ENCODE assay signal across 9 mouse cellular contexts in the genomic region with DNA sequence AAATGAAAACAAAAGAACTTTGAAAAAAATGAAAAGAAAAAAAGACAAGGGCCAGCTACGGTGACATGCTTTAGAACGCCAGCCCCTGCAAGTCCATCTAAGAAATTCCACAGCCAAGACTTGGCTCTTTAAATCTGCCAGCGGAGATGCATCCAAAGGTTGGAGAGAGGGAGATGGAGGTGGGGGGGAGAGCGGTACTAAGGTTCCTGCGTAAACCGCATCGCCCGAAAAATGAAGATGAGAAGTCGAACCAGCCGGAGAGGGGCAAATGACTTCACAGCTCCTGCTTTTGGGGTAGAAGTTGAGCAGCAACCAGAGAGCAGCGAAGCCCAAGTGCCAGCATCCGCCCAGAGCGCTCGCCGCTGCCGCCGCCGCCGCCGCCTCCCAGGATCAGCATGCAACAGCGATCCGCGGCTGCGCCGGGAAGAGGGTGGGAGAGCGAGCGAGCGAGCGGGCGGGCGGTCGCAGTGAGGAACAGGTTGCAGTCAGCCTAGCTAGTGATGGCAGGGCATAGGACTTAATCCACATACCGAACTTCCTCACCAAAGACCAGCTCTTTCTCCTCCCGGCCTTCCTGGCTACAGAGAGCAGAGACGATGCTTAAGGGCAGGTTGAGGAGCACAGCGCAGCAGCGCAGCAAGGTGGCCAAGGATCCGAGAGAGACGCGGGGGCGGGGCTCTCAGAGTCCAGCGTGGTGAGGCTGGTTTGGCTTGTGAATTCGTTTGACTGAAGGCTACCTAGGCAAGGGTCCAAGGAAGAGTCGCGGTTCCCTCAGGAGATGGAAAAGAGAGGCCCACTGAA.
DNase-seq lines count a peak whose midpoint lies in the region; ATAC-seq and TF ChIP-seq lines count a peak whose summit lies in the region.
"Had no signal": no experiment of that assay in that cellular context is flagged by ENCODE, and none has a peak within 500 bp of the region (broad histone marks: within the 10 kb centered on the region; RNA-seq: fewer than 3 reads in every experiment).

No protein-coding gene starts in this region.

- H3K4me2 ChIP-seq in forebrain, embryonic 16.5 days (ENCODE audit: low read length), result peak overlapping the region; percentile 82
- H3K4me2 ChIP-seq in midbrain, embryonic 16.5 days (ENCODE audit: low read length), result peak overlapping the region; percentile 80

- H3K36me3 ChIP-seq in testis, adult 2 months (ENCODE audit: control insufficient read depth, insufficient read depth, low read length), result no peaks in the 10 kb centered on the region
- H3K36me3 ChIP-seq in forebrain, embryonic 16.5 days (ENCODE audit: control insufficient read depth, insufficient read depth), result no peaks in the 10 kb centered on the region
- no peaks in the 10 kb centered on the region for H3K36me3 ChIP-seq in midbrain, embryonic 16.5 days (ENCODE audit: control insufficient read depth, insufficient read depth, low read length)

- no peak for TF ChIP-seq POLR2A in testis, adult 2 months (IDR thresholded peaks at IDR 0.05; ENCODE audit: control insufficient read depth, low read depth, low read length)

- no peak overlapping the region for H3K27ac ChIP-seq in testis, adult 2 months (ENCODE audit: control insufficient read depth, insufficient read depth, low read depth, low read length)
- H3K27ac ChIP-seq in forebrain, embryonic 16.5 days (ENCODE audit: low read length), result 0 out of 2 replicates have a peak overlapping the region, but pooled peaks have one; percentile 29
- peak overlapping the region; percentile 76 for H3K27ac ChIP-seq in midbrain, embryonic 16.5 days (ENCODE audit: low read length)

- peaks cover 2% of the 10 kb centered on the region; the same call in 1 of the 2 replicates for H3K27me3 ChIP-seq in testis, adult 2 months (ENCODE audit: control insufficient read depth, insufficient read depth, low read length)
- H3K27me3 ChIP-seq in forebrain, embryonic 16.5 days (replicated peaks; ENCODE audit: control insufficient read depth, insufficient read depth, low read length), result peaks cover 8% of the 10 kb centered on the region
- peaks cover 6% of the 10 kb centered on the region for H3K27me3 ChIP-seq in midbrain, embryonic 16.5 days (ENCODE audit: control insufficient read depth, insufficient read depth, low read depth, low read length)

- intact Hi-C loops in left cerebral cortex, postnatal 25 days (cut with DNase I), result loop anchor here (5.0 kb wide), 3 partner anchors 109 to 829 kb away; a partner anchor contains a TSS

- H3K4me3 ChIP-seq in testis, adult 2 months (ENCODE audit: control insufficient read depth, low read depth, low read length), result peak overlapping the region; percentile 43
- H3K4me3 ChIP-seq in forebrain, embryonic 16.5 days (replicated peaks; ENCODE audit: low read length), result peak overlapping the region; percentile 61
- H3K4me3 ChIP-seq in midbrain, embryonic 16.5 days (ENCODE audit: low read depth, low read length), result peak overlapping the region; percentile 62
- H3K4me3 ChIP-seq: myocyte had no signal

- WGBS in forebrain, embryonic 16.5 days, result under 1% methylated on average over 45 of the region's 45 CpGs
- 1% methylated on average over 42 of the region's 45 CpGs for WGBS in midbrain, embryonic 16.5 days

- H3K4me1 ChIP-seq in testis, adult 2 months (ENCODE audit: control insufficient read depth, insufficient read depth, low read length), result peaks cover 9% of the 10 kb centered on the region; the same call in 1 of the 2 replicates
- H3K4me1 ChIP-seq in forebrain, embryonic 16.5 days (replicated peaks; ENCODE audit: control insufficient read depth, insufficient read depth, low read length), result peaks cover 50% of the 10 kb centered on the region
- H3K4me1 ChIP-seq in midbrain, embryonic 16.5 days (ENCODE audit: control insufficient read depth, insufficient read depth, low read length), result peaks cover 21% of the 10 kb centered on the region

- H3K9me3 ChIP-seq in forebrain, embryonic 16.5 days (ENCODE audit: control insufficient read depth, low read length), result no peaks in the 10 kb centered on the region
- H3K9me3 ChIP-seq in midbrain, embryonic 16.5 days (replicated peaks; ENCODE audit: control insufficient read depth, low read length, poor library complexity, severe bottlenecking), result no peaks in the 10 kb centered on the region

- peak; percentile 51 for ATAC-seq in forebrain, embryonic 16.5 days
- peak; percentile 68 for ATAC-seq in midbrain, embryonic 16.5 days

- no peak for TF ChIP-seq CTCF in testis, adult 2 months (IDR thresholded peaks at IDR 0.05; ENCODE audit: control insufficient read depth, insufficient read depth, insufficient replicate concordance, low read depth, low read length)

- DNase-seq in adrenal gland, postnatal 10 days, result peak; percentile 26
- DNase-seq in adrenal gland, adult 2 months, result no peak
- no peak for DNase-seq in testis, postnatal 14 days (ENCODE audit: low spot score)
- peak; percentile 69 to 74 for DNase-seq in left cerebral cortex, postnatal 25 days (ENCODE audit: low spot score in 2 of 2)
- no peak for DNase-seq in urinary bladder, postnatal 10 days (ENCODE audit: low spot score)

- peak overlapping the region; percentile 71 for H3K9ac ChIP-seq in forebrain, embryonic 16.5 days (replicated peaks; ENCODE audit: low read depth, low read length)
- H3K9ac ChIP-seq in midbrain, embryonic 16.5 days (ENCODE audit: low read depth, low read length), result peak overlapping the region; percentile 79

Comparison
In these comparisons a context has a peak if more than half of its experiments do, and no peak if none do; other contexts are left out.
1. DNase-seq: peak in adrenal gland, postnatal 10 days (single experiment) and left cerebral cortex, postnatal 25 days (2 of 2); none in adrenal gland, adult 2 months (single experiment), testis, postnatal 14 days (single experiment) and urinary bladder, postnatal 10 days (single experiment).
2. Peak in every context shown above with its lines, with median percentiles within 50 percentile points of each other: H3K4me3 ChIP-seq.